Mouse (Mus musculus): ENCODE data around the gene Ndufc2. TPM values are rescaled to one million over a fixed set of nuclear protein-coding genes. Genes with fewer than 3 reads are reported as not detected.
"Not testable (repeated sequence)": the region's sequence is repeated elsewhere in the genome, so short reads cannot be mapped to it uniquely, and the experiment has no call there.

Ndufc2 gene
- polyA plus RNA-seq, 1 experiment from 2014 or later: 530 TPM

DNA sequence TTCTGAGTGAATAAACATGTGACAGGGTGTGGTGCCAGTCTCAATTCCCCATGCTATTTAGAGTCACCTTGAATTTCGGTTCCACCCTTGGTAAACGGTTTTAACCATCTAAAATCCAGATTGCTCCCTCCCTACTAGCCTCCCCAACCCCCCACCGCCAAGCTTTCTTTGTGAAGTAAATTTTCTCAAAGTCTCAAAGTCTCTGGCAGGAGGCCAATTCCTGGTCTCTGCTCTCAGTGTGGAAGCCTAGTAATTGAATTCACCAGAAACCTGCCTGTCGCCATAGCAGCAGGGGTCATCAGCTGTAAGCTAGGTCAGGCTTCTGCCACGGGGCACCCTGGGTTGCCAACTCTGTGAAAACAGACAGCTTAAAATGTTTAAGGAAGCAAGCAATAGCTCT is 29.9 kb downstream of the Ndufc2 start:
- Histone ChIP-seq H3K9me3 (ENCODE audit: control insufficient read depth, low read length) (no peaks in the 10 kb centered on the region), H3K4me3 (ENCODE audit: low read depth, low read length) (no peak overlapping the region), H3K27me3 (ENCODE audit: control insufficient read depth, insufficient read depth, low read length) (no peaks in the 10 kb centered on the region), H3K4me1 (ENCODE audit: control insufficient read depth, insufficient read depth, low read length) (0 out of 2 replicates have a peak, but pooled peaks cover 5% of the 10 kb centered on the region), H3K4me2 (ENCODE audit: low read depth, low read length) (no peak overlapping the region), H3K27ac (ENCODE audit: low read depth, low read length) (peak overlapping the region; percentile 66), H3K9ac (replicated peaks; ENCODE audit: low read depth, low read length) (no peak overlapping the region), H3K36me3 (ENCODE audit: control insufficient read depth, insufficient read depth, low read length) (no peaks in the 10 kb centered on the region)
- peak; percentile 75; the same call in 1 of the 2 replicates for ATAC-seq (ENCODE audit: low read depth)
- 2% methylated on average over 5 of the region's 5 CpGs for WGBS

DNA sequence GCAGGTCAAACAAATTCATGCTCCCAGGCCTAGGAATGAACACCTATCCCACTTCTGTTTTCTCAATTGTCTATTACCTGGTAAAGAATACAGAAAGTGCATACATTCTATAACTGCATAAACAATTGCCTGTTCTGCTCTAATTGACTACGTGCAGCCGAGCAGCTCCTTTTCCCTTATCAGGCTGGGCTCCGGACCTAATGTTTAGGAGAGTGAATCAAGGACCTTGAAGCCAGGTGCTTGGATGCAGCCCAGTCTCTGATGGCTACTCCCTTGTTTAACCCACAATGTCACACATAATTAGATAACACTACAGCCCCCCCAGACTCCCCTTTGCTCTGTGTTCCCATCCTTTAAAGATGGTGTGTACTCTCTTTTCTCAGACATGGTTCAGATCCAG is 33.7 kb downstream of the Ndufc2 start:
- not testable (repeated sequence) for H3K36me3 ChIP-seq (ENCODE audit: control insufficient read depth, insufficient read depth, low read length); H3K4me3 ChIP-seq (ENCODE audit: low read depth, low read length); ATAC-seq (ENCODE audit: low read depth); H3K4me1 ChIP-seq (ENCODE audit: control insufficient read depth, insufficient read depth, low read length); H3K27ac ChIP-seq (ENCODE audit: low read depth, low read length); H3K4me2 ChIP-seq (ENCODE audit: low read depth, low read length); H3K9me3 ChIP-seq (ENCODE audit: control insufficient read depth, low read length); H3K9ac ChIP-seq (replicated peaks; ENCODE audit: low read depth, low read length); H3K27me3 ChIP-seq (ENCODE audit: control insufficient read depth, insufficient read depth, low read length)
- WGBS: 73% methylated on average over 3 of the region's 3 CpGs

DNA sequence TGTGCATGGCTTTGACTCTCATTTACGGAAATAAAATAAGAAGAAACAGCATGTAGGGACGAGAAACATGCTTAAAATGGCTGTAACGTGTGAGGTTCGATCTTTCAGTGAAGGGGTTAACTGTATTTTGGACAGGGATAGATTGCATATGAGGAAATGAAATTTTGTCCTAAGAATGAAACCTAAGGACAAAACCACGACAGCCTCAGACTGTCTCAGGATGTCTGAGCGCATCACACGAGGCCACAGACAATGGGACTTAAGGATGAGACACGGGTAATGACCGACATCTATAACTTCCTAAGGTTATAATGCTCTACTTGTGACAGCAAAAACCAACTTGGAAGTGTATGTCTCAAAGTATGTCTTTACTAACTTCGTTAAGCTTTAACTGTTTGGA is 34.7 kb downstream of the Ndufc2 start:
- no peak overlapping the region for H3K27ac ChIP-seq (ENCODE audit: low read depth, low read length)
- whole genome bisulfite sequencing: 88% methylated on average over 10 of the region's 10 CpGs
- H3K4me2 ChIP-seq (ENCODE audit: low read depth, low read length): no peak overlapping the region
- H3K9me3 ChIP-seq (ENCODE audit: control insufficient read depth, low read length): no peaks in the 10 kb centered on the region
- H3K27me3 ChIP-seq (ENCODE audit: control insufficient read depth, insufficient read depth, low read length): no peaks in the 10 kb centered on the region
- H3K4me3 ChIP-seq (ENCODE audit: low read depth, low read length): no peak overlapping the region
- H3K36me3 ChIP-seq (ENCODE audit: control insufficient read depth, insufficient read depth, low read length): no peaks in the 10 kb centered on the region
- ATAC-seq (ENCODE audit: low read depth): no peak
- no peak overlapping the region for H3K9ac ChIP-seq (replicated peaks; ENCODE audit: low read depth, low read length)
- 0 out of 2 replicates have a peak, but pooled peaks cover 3% of the 10 kb centered on the region for H3K4me1 ChIP-seq (ENCODE audit: control insufficient read depth, insufficient read depth, low read length)

DNA sequence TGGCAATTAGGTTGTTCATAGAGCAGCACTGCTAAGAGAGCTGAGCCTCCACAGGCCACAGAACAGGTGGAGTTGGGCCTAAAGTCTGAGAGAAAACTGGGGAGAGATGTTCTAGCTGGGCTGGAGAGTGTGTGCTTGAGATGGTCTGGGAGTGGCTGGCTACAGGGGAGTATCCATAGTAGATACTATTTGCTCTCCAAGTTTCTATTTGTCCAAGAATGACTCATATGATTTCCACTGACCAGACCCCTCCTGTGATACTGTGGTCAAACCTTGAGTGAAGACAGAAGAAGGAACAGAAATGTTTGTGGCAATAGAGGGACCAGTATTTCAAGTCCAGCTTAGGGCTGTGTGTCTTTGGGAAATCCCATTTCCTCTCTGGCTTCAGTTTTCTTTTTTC is 39.2 kb downstream of the Ndufc2 start:
- Histone ChIP-seq H3K27ac (ENCODE audit: low read depth, low read length) (no peak overlapping the region), H3K4me3 (ENCODE audit: low read depth, low read length) (no peak overlapping the region), H3K9me3 (ENCODE audit: control insufficient read depth, low read length) (no peaks in the 10 kb centered on the region), H3K9ac (replicated peaks; ENCODE audit: low read depth, low read length) (no peak overlapping the region), H3K4me2 (ENCODE audit: low read depth, low read length) (no peak overlapping the region), H3K27me3 (ENCODE audit: control insufficient read depth, insufficient read depth, low read length) (no peaks in the 10 kb centered on the region), H3K36me3 (ENCODE audit: control insufficient read depth, insufficient read depth, low read length) (no peaks in the 10 kb centered on the region), H3K4me1 (ENCODE audit: control insufficient read depth, insufficient read depth, low read length) (no peaks in the 10 kb centered on the region)
- no peak for ATAC-seq (ENCODE audit: low read depth)

DNA sequence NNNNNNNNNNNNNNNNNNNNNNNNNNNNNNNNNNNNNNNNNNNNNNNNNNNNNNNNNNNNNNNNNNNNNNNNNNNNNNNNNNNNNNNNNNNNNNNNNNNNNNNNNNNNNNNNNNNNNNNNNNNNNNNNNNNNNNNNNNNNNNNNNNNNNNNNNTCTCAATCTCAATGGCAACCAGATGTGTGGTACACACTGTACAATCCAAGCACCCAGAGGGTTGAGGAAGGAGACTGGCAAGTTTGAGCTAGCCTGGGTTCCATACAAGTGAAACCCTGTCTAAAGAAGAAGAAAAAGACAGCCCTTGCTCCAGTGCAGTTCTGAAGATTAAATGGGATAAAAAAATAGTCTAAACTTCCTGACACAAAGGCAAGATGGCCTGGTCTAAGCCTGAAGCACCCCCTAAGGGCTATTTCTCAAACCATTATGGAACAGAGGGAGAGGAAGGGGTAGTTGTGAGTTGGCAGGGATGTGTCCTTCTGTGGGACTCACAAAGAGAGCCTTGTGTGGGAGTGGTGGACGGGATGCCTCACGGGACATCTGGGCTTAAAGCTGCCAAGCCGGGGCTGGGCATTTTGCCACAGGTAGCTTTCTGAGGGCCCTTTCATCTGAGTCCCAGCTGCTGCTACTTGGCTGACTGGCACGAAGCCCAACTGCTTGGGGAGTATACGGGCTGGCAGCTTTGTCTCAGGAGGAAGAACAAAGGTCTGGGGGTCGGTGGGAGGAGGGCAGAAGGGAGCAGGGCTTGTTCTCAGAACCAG is 46.5 kb downstream of the Ndufc2 start:
- peak; percentile 95 for ATAC-seq (ENCODE audit: low read depth)
- 15% methylated on average over 6 of the region's 6 CpGs for WGBS
- H3K36me3 ChIP-seq (ENCODE audit: control insufficient read depth, insufficient read depth, low read length): no peaks in the 10 kb centered on the region

DNA sequence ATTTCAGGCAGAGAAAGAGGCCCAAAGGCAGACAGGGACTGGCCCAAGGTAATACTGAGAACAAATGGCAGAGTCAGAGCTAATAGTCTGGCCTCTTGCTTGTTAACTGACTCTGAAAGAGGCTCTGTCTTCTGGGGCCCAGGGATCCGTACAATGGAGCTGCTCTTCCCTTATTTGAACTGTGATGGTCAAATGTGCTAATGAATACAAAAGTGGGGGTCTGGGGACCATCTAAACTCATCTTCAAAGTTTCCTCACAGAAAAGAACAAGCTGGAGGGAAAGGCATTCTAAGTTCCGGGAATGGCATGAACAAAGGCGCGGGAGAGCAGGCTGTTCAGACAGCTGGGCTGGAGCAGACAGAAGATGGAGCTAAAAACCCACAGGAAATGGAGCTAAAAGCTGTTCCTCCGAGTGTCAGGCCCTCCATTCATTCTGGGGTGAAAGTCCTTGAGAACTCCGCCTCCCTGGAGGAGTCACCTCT is 47.3 kb downstream of the Ndufc2 start:
- WGBS: 45% methylated on average over 6 of the region's 6 CpGs
- no peak overlapping the region for H3K4me3 ChIP-seq (ENCODE audit: low read depth, low read length)
- H3K4me2 ChIP-seq (ENCODE audit: low read depth, low read length): no peak overlapping the region
- peak; percentile 70 for ATAC-seq (ENCODE audit: low read depth)
- H3K36me3 ChIP-seq (ENCODE audit: control insufficient read depth, insufficient read depth, low read length): no peaks in the 10 kb centered on the region
- no peak overlapping the region for H3K9ac ChIP-seq (replicated peaks; ENCODE audit: low read depth, low read length)
- H3K4me1 ChIP-seq (ENCODE audit: control insufficient read depth, insufficient read depth, low read length): no peaks in the 10 kb centered on the region
- H3K9me3 ChIP-seq (ENCODE audit: control insufficient read depth, low read length): no peaks in the 10 kb centered on the region
- peak overlapping the region; percentile 86 for H3K27ac ChIP-seq (ENCODE audit: low read depth, low read length)
- H3K27me3 ChIP-seq (ENCODE audit: control insufficient read depth, insufficient read depth, low read length): no peaks in the 10 kb centered on the region

More for the DNA sequence above, 46.5 kb downstream of the Ndufc2 start:
- Histone ChIP-seq H3K9me3 (ENCODE audit: control insufficient read depth, low read length) (no peaks in the 10 kb centered on the region), H3K9ac (replicated peaks; ENCODE audit: low read depth, low read length) (no peak overlapping the region), H3K4me3 (ENCODE audit: low read depth, low read length) (no peak overlapping the region), H3K4me2 (ENCODE audit: low read depth, low read length) (no peak overlapping the region), H3K27me3 (ENCODE audit: control insufficient read depth, insufficient read depth, low read length) (no peaks in the 10 kb centered on the region), H3K4me1 (ENCODE audit: control insufficient read depth, insufficient read depth, low read length) (no peaks in the 10 kb centered on the region), H3K27ac (ENCODE audit: low read depth, low read length) (peak overlapping the region; percentile 86)

DNA sequence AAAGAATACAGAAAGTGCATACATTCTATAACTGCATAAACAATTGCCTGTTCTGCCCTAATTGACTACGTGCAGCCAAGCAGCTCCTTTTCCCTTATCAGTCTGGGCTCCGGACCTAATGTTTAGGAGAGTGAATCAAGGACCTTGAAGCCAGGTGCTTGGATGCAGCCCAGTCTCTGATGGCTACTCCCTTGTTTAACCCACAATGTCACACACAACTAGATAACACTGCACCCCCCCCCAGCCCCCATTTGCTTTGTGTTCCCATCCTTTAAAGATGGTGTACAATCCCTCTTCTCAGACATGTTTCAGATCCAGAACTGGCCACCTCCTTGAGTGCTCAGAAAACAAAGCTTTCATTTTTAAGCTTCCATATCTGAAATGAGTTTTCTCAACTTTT is 51.2 kb downstream of the Ndufc2 start, which contains the start of gene Kctd14:
Kctd14 (plus strand) TSS at position 301 of the 400 bp plus-strand sequence.
- H3K4me3 ChIP-seq (ENCODE audit: low read depth, low read length); H3K27me3 ChIP-seq (ENCODE audit: control insufficient read depth, insufficient read depth, low read length); H3K9ac ChIP-seq (replicated peaks; ENCODE audit: low read depth, low read length); H3K27ac ChIP-seq (ENCODE audit: low read depth, low read length); ATAC-seq (ENCODE audit: low read depth); H3K4me1 ChIP-seq (ENCODE audit: control insufficient read depth, insufficient read depth, low read length); H3K9me3 ChIP-seq (ENCODE audit: control insufficient read depth, low read length); H3K4me2 ChIP-seq (ENCODE audit: low read depth, low read length); H3K36me3 ChIP-seq (ENCODE audit: control insufficient read depth, insufficient read depth, low read length): not testable (repeated sequence)
- 83% methylated on average over 2 of the region's 2 CpGs for WGBS

DNA sequence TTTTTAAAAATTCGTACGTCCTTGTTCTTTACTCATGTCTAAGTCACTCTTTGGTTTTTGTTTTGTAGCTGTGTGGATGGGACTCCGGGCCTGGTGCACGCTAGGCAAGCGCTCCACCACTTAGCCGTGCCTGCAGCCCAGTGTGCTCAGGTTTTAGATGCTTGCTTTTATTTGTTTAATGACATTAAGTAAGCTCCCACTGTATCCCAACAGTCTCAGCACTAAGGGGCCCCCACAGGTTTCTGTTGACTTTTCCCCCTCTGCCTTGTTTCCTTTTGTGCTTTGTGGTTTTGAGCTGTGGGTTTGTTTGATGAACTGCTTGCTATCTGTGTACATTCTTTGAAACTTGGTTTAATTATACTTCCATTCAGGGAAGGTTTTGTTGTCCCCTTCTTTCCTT is 52.4 kb downstream of the Ndufc2 start:
- no peaks in the 10 kb centered on the region for H3K36me3 ChIP-seq (ENCODE audit: control insufficient read depth, insufficient read depth, low read length)
- H3K27ac ChIP-seq (ENCODE audit: low read depth, low read length): no peak overlapping the region
- no peak overlapping the region for H3K4me2 ChIP-seq (ENCODE audit: low read depth, low read length)
- H3K9ac ChIP-seq (replicated peaks; ENCODE audit: low read depth, low read length): no peak overlapping the region
- no peak for ATAC-seq (ENCODE audit: low read depth)
- H3K9me3 ChIP-seq (ENCODE audit: control insufficient read depth, low read length): no peaks in the 10 kb centered on the region
- H3K4me3 ChIP-seq (ENCODE audit: low read depth, low read length): no peak overlapping the region
- H3K4me1 ChIP-seq (ENCODE audit: control insufficient read depth, insufficient read depth, low read length): no peaks in the 10 kb centered on the region
- H3K27me3 ChIP-seq (ENCODE audit: control insufficient read depth, insufficient read depth, low read length): no peaks in the 10 kb centered on the region
- WGBS: 80% methylated on average over 6 of the region's 6 CpGs

DNA sequence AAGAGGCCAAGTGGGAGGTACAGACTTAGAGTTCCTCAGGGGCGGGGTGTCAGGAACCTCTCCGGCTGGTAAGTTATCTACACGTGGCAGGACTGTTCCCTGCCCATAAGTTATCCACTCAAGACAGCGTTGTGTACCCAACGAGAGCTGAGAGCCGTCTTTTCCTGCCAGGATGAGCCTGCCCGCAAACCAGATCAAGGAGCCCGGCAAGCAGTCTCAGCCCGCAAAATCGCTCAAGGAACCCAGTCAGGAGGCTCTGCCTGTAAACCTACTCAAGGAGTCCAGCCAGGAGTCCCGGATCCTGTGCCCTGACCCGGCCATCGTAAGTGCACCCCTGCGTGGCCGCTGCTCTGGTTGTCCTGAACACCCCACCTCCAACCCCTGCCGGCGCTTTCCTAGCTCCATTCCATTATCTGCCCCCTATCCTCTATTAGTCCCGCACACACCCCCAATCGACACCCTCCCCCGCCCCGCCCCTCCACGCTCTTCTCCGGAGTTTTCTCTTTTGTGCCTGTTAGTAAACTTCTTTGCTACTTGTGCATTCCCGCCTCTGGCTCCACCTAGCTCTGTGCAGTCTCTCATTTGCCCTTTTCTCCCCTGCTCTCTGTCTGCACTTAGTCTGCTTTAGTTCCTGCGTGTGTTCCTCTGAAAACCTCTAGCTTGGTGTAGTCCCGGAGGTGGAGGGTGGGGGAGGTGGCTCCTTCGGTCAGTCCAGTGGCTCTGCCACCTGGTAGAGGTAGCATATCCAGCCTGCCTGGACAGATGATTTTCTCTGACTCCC is 53.5 kb downstream of the Ndufc2 start:
- no peaks in the 10 kb centered on the region for H3K9me3 ChIP-seq (ENCODE audit: control insufficient read depth, low read length)
- WGBS: 6% methylated on average over 27 of the region's 27 CpGs
- no peak; the same call in 1 of the 2 replicates for ATAC-seq (ENCODE audit: low read depth)
- H3K4me3 ChIP-seq (ENCODE audit: low read depth, low read length): peak overlapping the region; percentile 17; the same call in 1 of the 2 replicates
- no peaks in the 10 kb centered on the region for H3K36me3 ChIP-seq (ENCODE audit: control insufficient read depth, insufficient read depth, low read length)
- peak overlapping the region; percentile 41 for H3K4me2 ChIP-seq (ENCODE audit: low read depth, low read length)
- no peak overlapping the region for H3K27ac ChIP-seq (ENCODE audit: low read depth, low read length)
- H3K4me1 ChIP-seq (ENCODE audit: control insufficient read depth, insufficient read depth, low read length): no peaks in the 10 kb centered on the region
- H3K9ac ChIP-seq (replicated peaks; ENCODE audit: low read depth, low read length): 0 out of 2 replicates have a peak overlapping the region, but pooled peaks have one; percentile 28
- H3K27me3 ChIP-seq (ENCODE audit: control insufficient read depth, insufficient read depth, low read length): no peaks in the 10 kb centered on the region

Measured in neural tube, embryonic 14.5 days (tissue).